Mouse (Mus musculus) midbrain, embryonic 14.5 days (tissue): ENCODE data around the gene Cnot10. TPM values are rescaled to one million over a fixed set of nuclear protein-coding genes. Genes with fewer than 3 reads are reported as not detected.

Experiments
- ATAC-seq: fragments of 200-750 bp; cut with Nextera tagmentation; 2 replicates; pipeline ENCODE4 v1.8.0; 2017; ENCODE audit warnings: moderate number of reproducible peaks, moderate library complexity; ENCODE audit not compliant: low FRiP score, low TSS enrichment
- DNase-seq: peaks from one replicate; pipeline ENCODE4 v3.0.0-alpha.2; 2015
- H3K27ac ChIP-seq: fragments of 300-500 bp; sonication (generic); replicated peaks from 2 replicates; pipeline ENCODE4 v1.5.1; 2014; ENCODE audit warnings: mild to moderate bottlenecking, low read depth, low read length, moderate library complexity
- H3K27me3 ChIP-seq: fragments of 300-500 bp; sonication (generic); 2 replicates; pipeline ENCODE4 v1.6.1; 2014; ENCODE audit warnings: low read length, control low read depth, mixed read lengths; ENCODE audit not compliant: control insufficient read depth, insufficient read depth
- H3K36me3 ChIP-seq: fragments of 300-500 bp; sonication (generic); 2 replicates; pipeline ENCODE4 v1.6.1; 2014; ENCODE audit warnings: low read length, control low read depth; ENCODE audit not compliant: control insufficient read depth, insufficient read depth
- H3K4me1 ChIP-seq: fragments of 300-500 bp; sonication (generic); 2 replicates; pipeline ENCODE4 v1.6.1; 2014; ENCODE audit warnings: mild to moderate bottlenecking, antibody characterized with exemption, low read length, control low read depth; ENCODE audit not compliant: control insufficient read depth, insufficient read depth
- H3K4me2 ChIP-seq: fragments of 300-500 bp; sonication (generic); 2 replicates; pipeline ENCODE4 v1.6.1; 2014; ENCODE audit warnings: mild to moderate bottlenecking, low read length, moderate library complexity
- H3K4me3 ChIP-seq: fragments of 300-500 bp; sonication (generic); replicated peaks from 2 replicates; pipeline ENCODE4 v1.5.1; 2014; ENCODE audit warnings: low read depth, low read length
- H3K9ac ChIP-seq: fragments of 300-500 bp; sonication (generic); replicated peaks from 2 replicates; pipeline ENCODE4 v1.6.1; 2014; ENCODE audit warnings: mild to moderate bottlenecking, low read length, moderate library complexity
- H3K9me3 ChIP-seq: fragments of 300-500 bp; sonication (generic); 2 replicates; pipeline ENCODE4 v1.6.1; 2016; ENCODE audit warnings: low read length, control low read depth, mixed read lengths; ENCODE audit not compliant: control insufficient read depth
- WGBS: fragments of 180-500 bp; shearing (Covaris S2); extraction: QIAGEN DNeasy Blood & Tissue Kit; methylation state at CpG from one replicate; pipeline ENCODE4 v1.1.7; 2014; 5-methylcytosine and 5-hydroxymethylcytosine counted together
- polyA plus RNA-seq: library from polyadenylated mRNA; unstranded; fragments of >200 nt; fragmentation: Nextera tagmentation; extraction: Ambion mirVana; gene quantifications from 2 replicates; pipeline ENCODE4 v1.2.1, GENCODE M21; 2014

Cnot10 gene
- polyA plus RNA-seq, 1 experiment from 2014 or later = 56.7 TPM

DNA sequence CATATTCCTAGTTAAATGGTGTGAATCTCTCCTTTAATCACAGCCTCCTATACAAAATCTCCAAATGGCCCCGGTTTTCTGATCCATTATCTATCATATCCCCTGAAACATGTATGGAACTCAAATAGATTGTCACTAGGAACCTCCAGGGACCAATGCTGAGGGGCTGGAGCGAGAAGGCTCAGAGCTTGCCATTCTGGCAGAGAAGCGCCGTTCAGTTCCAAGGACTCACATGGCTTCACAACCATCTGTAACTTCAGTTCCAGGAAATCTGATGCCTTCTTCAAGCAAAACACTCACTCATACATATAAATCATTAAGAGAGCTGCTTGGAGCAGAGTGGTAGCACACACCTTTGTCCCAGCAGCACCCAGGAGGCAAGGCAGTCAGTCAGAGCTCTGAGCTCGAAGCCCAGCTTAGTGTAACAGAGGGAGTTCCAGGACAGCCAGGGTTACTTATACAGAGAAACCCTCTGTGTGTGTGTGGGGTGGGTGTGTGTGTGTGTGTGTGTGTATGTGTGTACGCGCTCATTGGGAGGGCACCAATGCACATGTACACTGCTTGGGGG, 100.9 kb downstream of the Cnot10 start:
- Histone ChIP-seq H3K36me3 (no peaks in the 10 kb centered on the region), H3K27ac (no peak overlapping the region), H3K4me3 (no peak overlapping the region), H3K4me1 (no peaks in the 10 kb centered on the region), H3K9me3 (no peaks in the 10 kb centered on the region), H3K27me3 (no peaks in the 10 kb centered on the region), H3K9ac (no peak overlapping the region), H3K4me2 (no peak overlapping the region)
- WGBS = 71% methylated on average over 7 of the region's 7 CpGs
- DNase-seq = no peak
- no peak for ATAC-seq

- H3K9me3 ChIP-seq = no peaks in the 10 kb centered on the region
- H3K27ac ChIP-seq = no peak overlapping the region
- H3K27me3 ChIP-seq = no peaks in the 10 kb centered on the region
- ATAC-seq (no peak), DNase-seq (no peak)
- no peak overlapping the region for H3K4me3 ChIP-seq
- no peak overlapping the region for H3K9ac ChIP-seq
- no peaks in the 10 kb centered on the region for H3K4me1 ChIP-seq
- no peaks in the 10 kb centered on the region for H3K36me3 ChIP-seq
- no peak overlapping the region for H3K4me2 ChIP-seq
- 14% methylated on average over 2 of the region's 2 CpGs for WGBS
These were observed 103.4 kb downstream of the Cnot10 start for GRCm38 (mm10) chr9:114536628-114537027.

Other genes starting within 250 kb of the Cnot10 start
- gene Crtap, start 249.5 kb downstream of the Cnot10 start, polyA plus RNA-seq = 10.7 and 23.8 TPM in 2 replicates
- gene Glb1, start 239.1 kb downstream of the Cnot10 start, polyA plus RNA-seq = 22.9 and 27.9 TPM in 2 replicates
- 3.5 and 4.1 TPM in 2 replicates for gene Tmppe, start 239.1 kb downstream of the Cnot10 start, polyA plus RNA-seq
- gene Ccr4, start 135.3 kb downstream of the Cnot10 start, polyA plus RNA-seq = not detected in 2 replicates
- gene C130032M10Rik, start 124.5 kb downstream of the Cnot10 start, polyA plus RNA-seq = not detected in 2 replicates
- gene Trim71, start 75.8 kb downstream of the Cnot10 start, polyA plus RNA-seq = 0.15 and 0.16 TPM in 2 replicates
- gene Dync1li1, start 48.6 kb upstream of the Cnot10 start, polyA plus RNA-seq = 106 and 107 TPM in 2 replicates
- gene Cmtm6, start 90.9 kb upstream of the Cnot10 start, polyA plus RNA-seq = 13.8 and 19.2 TPM in 2 replicates
- gene Cmtm7, start 141.7 kb upstream of the Cnot10 start, polyA plus RNA-seq = 4.9 and 14.4 TPM in 2 replicates
- 4.4 and 6.1 TPM in 2 replicates for gene Cmtm8, start 204.0 kb upstream of the Cnot10 start, polyA plus RNA-seq